Mouse (Mus musculus): ENCODE measurements around the gene Neo1.

DNA sequence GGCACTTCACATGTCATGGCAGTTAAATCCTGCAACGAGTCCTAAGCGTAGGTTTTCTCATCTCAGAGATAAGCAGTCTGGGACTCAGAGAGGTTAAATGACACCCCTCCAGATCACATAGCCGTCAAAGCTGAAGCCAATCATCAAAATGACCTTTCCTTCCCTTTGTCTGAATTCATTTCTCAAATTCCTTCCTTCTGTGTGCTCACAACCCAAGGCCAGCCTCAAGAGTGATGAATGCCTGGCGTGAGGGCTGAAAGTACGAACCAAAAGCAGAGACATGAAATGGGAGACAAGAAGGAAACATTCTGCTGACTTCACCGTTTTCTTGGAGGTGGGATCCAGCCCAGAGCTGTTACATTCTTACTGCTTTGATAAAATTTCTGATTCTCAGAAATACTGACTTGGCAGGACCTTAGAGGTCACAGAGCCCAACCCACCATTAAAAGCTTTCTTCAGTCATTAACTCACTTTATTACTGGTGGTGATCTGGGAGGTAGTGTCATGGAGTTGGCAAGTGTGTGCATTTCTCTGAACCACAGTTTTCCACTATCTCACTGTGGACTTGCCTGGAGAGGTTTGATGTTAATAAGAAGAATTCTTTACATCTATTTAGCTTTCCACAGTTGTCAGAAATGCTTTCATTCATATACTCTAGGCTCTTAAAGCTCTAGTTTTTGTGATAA is 29.5 kb upstream of the Neo1 start:
- TF ChIP-seq CTCF (IDR thresholded peaks at IDR 0.05; ENCODE audit: control insufficient read depth, insufficient read depth, insufficient read length) (no peak), MYOD1 (IDR thresholded peaks at IDR 0.05; ENCODE audit: control insufficient read depth, insufficient read length, low read depth) (no peak), MYOG (IDR thresholded peaks at IDR 0.05; ENCODE audit: control insufficient read depth, extremely low read depth, insufficient read length) (no peak), MAX (IDR thresholded peaks at IDR 0.05) (no peak)

Data from C2C12 (cell line).